Comparison of ENCODE assay signal across 8 mouse cellular contexts in the genomic region with DNA sequence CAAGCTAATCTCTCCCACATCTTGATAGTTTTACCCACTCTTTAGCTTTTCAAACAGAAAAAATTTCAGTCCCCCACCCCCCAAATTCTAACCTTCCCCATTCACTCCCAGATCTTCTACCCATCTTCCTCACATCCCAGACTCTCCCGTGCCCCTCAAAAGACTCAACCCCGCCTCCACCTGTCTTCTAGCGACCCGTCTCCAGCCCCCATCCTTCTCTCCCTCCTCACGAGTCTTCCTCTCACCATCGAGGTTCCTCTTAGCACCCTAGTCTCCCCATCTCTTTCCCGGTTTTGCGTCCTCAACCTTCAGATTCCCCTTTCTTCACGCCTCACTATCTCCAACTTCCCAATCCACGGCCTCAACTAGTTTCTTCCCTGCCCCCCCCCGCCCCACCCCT. TPM values are rescaled to one million over a fixed set of nuclear protein-coding genes. Genes with fewer than 3 reads are reported as not detected.
A peak's percentile ranks its signal among the peaks of the same experiment; 100 is the strongest.
DNase-seq lines count a peak whose midpoint lies in the region; ATAC-seq and TF ChIP-seq lines count a peak whose summit lies in the region.

No protein-coding gene starts in this region.

- TF ChIP-seq POLR2A in bone marrow macrophage, adult 2 months (IDR thresholded peaks at IDR 0.05; ENCODE audit: borderline replicate concordance, low read depth, low read length) = no peak

- peak; percentile 16 for DNase-seq in kidney, postnatal 0 days (ENCODE audit: low spot score)
- no peak for DNase-seq in kidney, adult 18-20 months
- no peak for DNase-seq in forebrain, embryonic 14.5 days (ENCODE audit: low spot score)
- peak; percentile 41 for DNase-seq in testis, postnatal 14 days (ENCODE audit: low spot score)
- DNase-seq in MN1 (ENCODE audit: low spot score) = no peak

- H3K36me3 ChIP-seq in kidney, postnatal 0 days (ENCODE audit: insufficient read depth, low read length) = peaks cover under 1% of the 10 kb centered on the region; the same call in 1 of the 2 replicates
- H3K36me3 ChIP-seq in forebrain, embryonic 14.5 days (ENCODE audit: control insufficient read depth, insufficient read depth, low read length) = 0 out of 2 replicates have a peak, but pooled peaks cover under 1% of the 10 kb centered on the region
- H3K36me3 ChIP-seq in liver, embryonic 15.5 days (replicated peaks) = no peaks in the 10 kb centered on the region

- H3K27ac ChIP-seq in kidney, postnatal 0 days = peak overlapping the region; percentile 81
- no peak overlapping the region for H3K27ac ChIP-seq in bone marrow macrophage, adult 2 months (ENCODE audit: insufficient read depth, low read depth, low read length)
- no peak overlapping the region for H3K27ac ChIP-seq in forebrain, embryonic 14.5 days (ENCODE audit: low read depth, low read length)
- H3K27ac ChIP-seq in liver, embryonic 15.5 days (replicated peaks) = peak overlapping the region; percentile 12; the same call in 1 of the 2 replicates

- WGBS in kidney, postnatal 0 days = 2% methylated on average over 11 of the region's 11 CpGs
- WGBS in forebrain, embryonic 14.5 days = under 1% methylated on average over 11 of the region's 11 CpGs
- 2% methylated on average over 11 of the region's 11 CpGs for WGBS in liver, embryonic 15.5 days (ENCODE audit: insufficient replicate concordance)

- H3K9me3 ChIP-seq in kidney, postnatal 0 days (replicated peaks; ENCODE audit: low read length) = no peaks in the 10 kb centered on the region
- H3K9me3 ChIP-seq in forebrain, embryonic 14.5 days (replicated peaks; ENCODE audit: control insufficient read depth, low read length) = no peaks in the 10 kb centered on the region
- H3K9me3 ChIP-seq in liver, embryonic 15.5 days (replicated peaks) = no peaks in the 10 kb centered on the region

- peak overlapping the region; percentile 83 for H3K4me2 ChIP-seq in kidney, postnatal 0 days (ENCODE audit: low read length)
- H3K4me2 ChIP-seq in forebrain, embryonic 14.5 days (ENCODE audit: low read length) = peak overlapping the region; percentile 74
- peak overlapping the region; percentile 97 for H3K4me2 ChIP-seq in liver, embryonic 15.5 days

- no peak for TF ChIP-seq CTCF in kidney, postnatal 0 days (IDR thresholded peaks at IDR 0.05; ENCODE audit: low read depth)
- no peak for TF ChIP-seq CTCF in bone marrow macrophage, adult 2 months (IDR thresholded peaks at IDR 0.05; ENCODE audit: low read depth, low read length)

- H3K4me3 ChIP-seq in kidney, postnatal 0 days (replicated peaks; ENCODE audit: low read depth, low read length) = peak overlapping the region; percentile 93
- H3K4me3 ChIP-seq in bone marrow macrophage, adult 2 months (ENCODE audit: insufficient read depth, low read length) = peak overlapping the region; percentile 90
- peak overlapping the region; percentile 86 for H3K4me3 ChIP-seq in forebrain, embryonic 14.5 days (ENCODE audit: low read depth, low read length)
- peak overlapping the region; percentile 84 for H3K4me3 ChIP-seq in liver, embryonic 15.5 days (replicated peaks)

- no peaks in the 10 kb centered on the region for H3K27me3 ChIP-seq in kidney, postnatal 0 days (ENCODE audit: insufficient read depth, low read length)
- H3K27me3 ChIP-seq in forebrain, embryonic 14.5 days (replicated peaks; ENCODE audit: control insufficient read depth, insufficient read depth, low read length) = no peaks in the 10 kb centered on the region
- 0 out of 2 replicates have a peak, but pooled peaks cover 2% of the 10 kb centered on the region for H3K27me3 ChIP-seq in liver, embryonic 15.5 days

- no peak for ATAC-seq in kidney, postnatal 0 days (replicated peaks; ENCODE audit: low FRiP score, low read depth)
- no peak for ATAC-seq in forebrain, embryonic 14.5 days
- no peak for ATAC-seq in liver, embryonic 15.5 days (ENCODE audit: insufficient read depth)
- no peak for ATAC-seq in CD4-positive, CD25-positive, alpha-beta regulatory T cell, adult 4 months

- H3K9ac ChIP-seq in kidney, postnatal 0 days (ENCODE audit: low read depth, low read length) = peak overlapping the region; percentile 80
- H3K9ac ChIP-seq in forebrain, embryonic 14.5 days (ENCODE audit: low read length) = peak overlapping the region; percentile 76
- peak overlapping the region; percentile 82; the same call in 1 of the 2 replicates for H3K9ac ChIP-seq in liver, embryonic 15.5 days

- peaks cover 3% of the 10 kb centered on the region; the same call in 1 of the 2 replicates for H3K4me1 ChIP-seq in kidney, postnatal 0 days (replicated peaks; ENCODE audit: insufficient read depth, low read length)
- H3K4me1 ChIP-seq in bone marrow macrophage, adult 2 months (ENCODE audit: control insufficient read depth, insufficient read depth, low read length) = peaks cover 11% of the 10 kb centered on the region
- peaks cover 21% of the 10 kb centered on the region for H3K4me1 ChIP-seq in forebrain, embryonic 14.5 days (ENCODE audit: control insufficient read depth, insufficient read depth, low read length)
- peaks cover 47% of the 10 kb centered on the region for H3K4me1 ChIP-seq in liver, embryonic 15.5 days (replicated peaks)

RNA-seq across cellular contexts. Expression of a gene that starts 0.8 kb away (rescaled TPM):
- 72.2 and 80.1 TPM in 2 replicates for polyA plus RNA-seq in kidney, postnatal 0 days (2015; fragmentation: Nextera tagmentation; extraction: Ambion mirVana)
- 16.1 and 16.8 TPM in 2 replicates for polyA plus RNA-seq in bone marrow macrophage, adult 2 months (2012; ENCODE audit: insufficient read depth, insufficient read length, missing spikeins)
- 60.0 and 60.9 TPM in 2 replicates for polyA plus RNA-seq in forebrain, embryonic 14.5 days (2014; fragmentation: Nextera tagmentation; extraction: Ambion mirVana)
- 13.7 and 14.3 TPM in 2 replicates for polyA plus RNA-seq in liver, embryonic 15.5 days (2015; fragmentation: Nextera tagmentation; extraction: Ambion mirVana)
- 10 to 100 TPM; 17.8 to 22.9 TPM for polyA plus RNA-seq in CD4-positive, CD25-positive, alpha-beta regulatory T cell, adult 4 months (2017; shearing (Covaris generic))

RNA-seq across cellular contexts. Expression of a gene that starts 0.9 kb away (rescaled TPM):
- polyA plus RNA-seq in kidney, postnatal 0 days (2015; fragmentation: Nextera tagmentation; extraction: Ambion mirVana) = 53.7 and 56.7 TPM in 2 replicates
- 21.1 and 27.3 TPM in 2 replicates for polyA plus RNA-seq in bone marrow macrophage, adult 2 months (2012; ENCODE audit: insufficient read depth, insufficient read length, missing spikeins)
- polyA plus RNA-seq in forebrain, embryonic 14.5 days (2014; fragmentation: Nextera tagmentation; extraction: Ambion mirVana) = 33.3 and 40.8 TPM in 2 replicates
- 5.8 and 6.9 TPM in 2 replicates for polyA plus RNA-seq in liver, embryonic 15.5 days (2015; fragmentation: Nextera tagmentation; extraction: Ambion mirVana)
- polyA plus RNA-seq in CD4-positive, CD25-positive, alpha-beta regulatory T cell, adult 4 months (2017; shearing (Covaris generic)) = 10 to 100 TPM; 23.8 to 30.6 TPM

RNA-seq across cellular contexts. Expression of a gene that starts 43.5 kb away (rescaled TPM):
- polyA plus RNA-seq in kidney, postnatal 0 days (2015; fragmentation: Nextera tagmentation; extraction: Ambion mirVana) = not detected in 2 replicates
- not detected in 2 replicates for polyA plus RNA-seq in bone marrow macrophage, adult 2 months (2012; ENCODE audit: insufficient read depth, insufficient read length, missing spikeins)
- polyA plus RNA-seq in forebrain, embryonic 14.5 days (2014; fragmentation: Nextera tagmentation; extraction: Ambion mirVana) = not detected in 2 replicates
- not detected in 2 replicates for polyA plus RNA-seq in liver, embryonic 15.5 days (2015; fragmentation: Nextera tagmentation; extraction: Ambion mirVana)
- polyA plus RNA-seq in CD4-positive, CD25-positive, alpha-beta regulatory T cell, adult 4 months (2017; shearing (Covaris generic)) = under 1 TPM in 1 of 2 experiments, not detected in 1; 0.30 TPM

RNA-seq across cellular contexts. Expression of a gene that starts 54.4 kb away (rescaled TPM):
- polyA plus RNA-seq in kidney, postnatal 0 days (2015; fragmentation: Nextera tagmentation; extraction: Ambion mirVana) = 2.3 and 3.1 TPM in 2 replicates
- polyA plus RNA-seq in bone marrow macrophage, adult 2 months (2012; ENCODE audit: insufficient read depth, insufficient read length, missing spikeins) = not detected in 2 replicates
- polyA plus RNA-seq in forebrain, embryonic 14.5 days (2014; fragmentation: Nextera tagmentation; extraction: Ambion mirVana) = not detected in 2 replicates
- polyA plus RNA-seq in liver, embryonic 15.5 days (2015; fragmentation: Nextera tagmentation; extraction: Ambion mirVana) = 0.07 TPM in 1 of 2 replicates, not detected in the other
- polyA plus RNA-seq in CD4-positive, CD25-positive, alpha-beta regulatory T cell, adult 4 months (2017; shearing (Covaris generic)) = not detected

Comparison
In these comparisons a context has a peak if more than half of its experiments do, and no peak if none do; other contexts are left out.
1. DNase-seq: peak in kidney, postnatal 0 days (single experiment) and testis, postnatal 14 days (single experiment); none in kidney, adult 18-20 months (single experiment), forebrain, embryonic 14.5 days (single experiment) and MN1 (single experiment).
2. H3K27ac ChIP-seq: peak in kidney, postnatal 0 days (single experiment) and liver, embryonic 15.5 days (single experiment); none in bone marrow macrophage, adult 2 months (single experiment) and forebrain, embryonic 14.5 days (single experiment).
3. Peak in every context shown above with its lines, with median percentiles within 50 percentile points of each other: H3K4me2 ChIP-seq, H3K4me3 ChIP-seq and H3K9ac ChIP-seq.